Mouse (Mus musculus): ENCODE measurements at regions not wholly inside any gene's neighbourhood (a gene's known extent, or its start where the extent isn't known, plus 50 kb on each side); places are given as distances from the start of the nearest gene placed in this dataset.

- ATAC-seq (ENCODE audit: low FRiP score), result no peak
- H3K9ac ChIP-seq, result no peak overlapping the region
- H3K4me2 ChIP-seq, result no peak overlapping the region
- no peak overlapping the region for H3K27ac ChIP-seq
- no peaks in the 10 kb centered on the region for H3K27me3 ChIP-seq
- no peaks in the 10 kb centered on the region for H3K9me3 ChIP-seq
- WGBS, result 37% methylated on average over 6 of the region's 6 CpGs
- H3K4me1 ChIP-seq (replicated peaks), result peaks cover 24% of the 10 kb centered on the region
- H3K4me3 ChIP-seq, result no peak overlapping the region
- no peaks in the 10 kb centered on the region for H3K36me3 ChIP-seq
Measured at GRCm38 (mm10) chr13:97428163-97428562, 187.3 kb downstream of the Enc1 start.

- H3K9ac ChIP-seq, result no peak overlapping the region
- H3K27me3 ChIP-seq, result no peaks in the 10 kb centered on the region
- no peaks in the 10 kb centered on the region for H3K9me3 ChIP-seq
- H3K4me1 ChIP-seq (replicated peaks), result peaks cover 25% of the 10 kb centered on the region
- no peak for ATAC-seq (ENCODE audit: low FRiP score)
- H3K4me3 ChIP-seq, result no peak overlapping the region
- H3K4me2 ChIP-seq, result no peak overlapping the region
- 76% methylated on average over 4 of the region's 4 CpGs for WGBS
- H3K27ac ChIP-seq, result no peak overlapping the region
- no peaks in the 10 kb centered on the region for H3K36me3 ChIP-seq
Measured at GRCm38 (mm10) chr13:97427537-97427936, 186.6 kb downstream of the Enc1 start.

- Histone ChIP-seq H3K4me1 (replicated peaks) (peaks cover 25% of the 10 kb centered on the region), H3K36me3 (no peaks in the 10 kb centered on the region), H3K27me3 (no peaks in the 10 kb centered on the region), H3K4me2 (no peak overlapping the region), H3K27ac (no peak overlapping the region), H3K9ac (no peak overlapping the region), H3K9me3 (no peaks in the 10 kb centered on the region), H3K4me3 (no peak overlapping the region)
- no peak for ATAC-seq (ENCODE audit: low FRiP score)
- 84% methylated on average over 9 of the region's 9 CpGs for WGBS
Measured at GRCm38 (mm10) chr13:97425731-97426130, 184.8 kb downstream of the Enc1 start.

- Histone ChIP-seq H3K9me3 (no peaks in the 10 kb centered on the region), H3K36me3 (no peaks in the 10 kb centered on the region), H3K27ac (no peak overlapping the region), H3K27me3 (no peaks in the 10 kb centered on the region), H3K4me3 (no peak overlapping the region), H3K4me1 (replicated peaks) (peaks cover 25% of the 10 kb centered on the region), H3K4me2 (no peak overlapping the region), H3K9ac (no peak overlapping the region)
- no peak for ATAC-seq (ENCODE audit: low FRiP score)
- 46% methylated on average over 6 of the region's 6 CpGs for WGBS
Measured at GRCm38 (mm10) chr13:97423911-97424310, 183.0 kb downstream of the Enc1 start.

- no peaks in the 10 kb centered on the region for H3K36me3 ChIP-seq
- H3K9me3 ChIP-seq, result no peaks in the 10 kb centered on the region
- no peak overlapping the region for H3K4me2 ChIP-seq
- WGBS, result 71% methylated on average over 5 of the region's 5 CpGs
- H3K27me3 ChIP-seq, result no peaks in the 10 kb centered on the region
- H3K27ac ChIP-seq, result no peak overlapping the region
- H3K4me3 ChIP-seq, result no peak overlapping the region
- no peak for ATAC-seq (ENCODE audit: low FRiP score)
- no peak overlapping the region for H3K9ac ChIP-seq
- peaks cover 25% of the 10 kb centered on the region for H3K4me1 ChIP-seq (replicated peaks)
Measured at GRCm38 (mm10) chr13:97423298-97423817, 182.5 kb downstream of the Enc1 start.

- Histone ChIP-seq H3K27me3 (no peaks in the 10 kb centered on the region), H3K4me3 (no peak overlapping the region), H3K9me3 (no peaks in the 10 kb centered on the region), H3K4me1 (replicated peaks) (peaks cover 25% of the 10 kb centered on the region), H3K9ac (no peak overlapping the region), H3K4me2 (no peak overlapping the region), H3K27ac (no peak overlapping the region), H3K36me3 (no peaks in the 10 kb centered on the region)
- ATAC-seq (ENCODE audit: low FRiP score), result no peak
- 66% methylated on average over 7 of the region's 7 CpGs for WGBS
Measured at GRCm38 (mm10) chr13:97422897-97423296, 182.0 kb downstream of the Enc1 start.

GRCm38 (mm10) chr13:97421831-97422230 lies 180.9 kb downstream of the Enc1 start:
- ATAC-seq (ENCODE audit: low FRiP score), result no peak
- Histone ChIP-seq H3K27ac (no peak overlapping the region), H3K4me1 (replicated peaks) (peaks cover 25% of the 10 kb centered on the region), H3K4me3 (no peak overlapping the region), H3K9me3 (no peaks in the 10 kb centered on the region), H3K9ac (no peak overlapping the region), H3K4me2 (no peak overlapping the region), H3K27me3 (no peaks in the 10 kb centered on the region), H3K36me3 (no peaks in the 10 kb centered on the region)
- WGBS, result 99% methylated on average over 3 of the region's 3 CpGs

GRCm38 (mm10) chr13:97420773-97421172 lies 179.9 kb downstream of the Enc1 start:
- Histone ChIP-seq H3K27me3 (no peaks in the 10 kb centered on the region), H3K4me3 (no peak overlapping the region), H3K27ac (no peak overlapping the region), H3K9me3 (no peaks in the 10 kb centered on the region), H3K9ac (no peak overlapping the region), H3K4me1 (replicated peaks) (peaks cover 29% of the 10 kb centered on the region), H3K4me2 (no peak overlapping the region), H3K36me3 (no peaks in the 10 kb centered on the region)
- whole genome bisulfite sequencing, result 74% methylated on average over 3 of the region's 3 CpGs
- no peak for ATAC-seq (ENCODE audit: low FRiP score)

- Histone ChIP-seq H3K27me3 (no peaks in the 10 kb centered on the region), H3K4me2 (no peak overlapping the region), H3K27ac (no peak overlapping the region), H3K9ac (no peak overlapping the region), H3K36me3 (no peaks in the 10 kb centered on the region), H3K9me3 (no peaks in the 10 kb centered on the region), H3K4me1 (replicated peaks) (peaks cover 15% of the 10 kb centered on the region), H3K4me3 (no peak overlapping the region)
- ATAC-seq (ENCODE audit: low FRiP score), result no peak
- 76% methylated on average over 3 of the region's 3 CpGs for WGBS
Measured at GRCm38 (mm10) chr13:97419100-97419499, 178.2 kb downstream of the Enc1 start.

GRCm38 (mm10) chr13:97418681-97419080 lies 177.8 kb downstream of the Enc1 start:
- no peak for ATAC-seq (ENCODE audit: low FRiP score)
- no peak overlapping the region for H3K27ac ChIP-seq
- H3K9me3 ChIP-seq, result no peaks in the 10 kb centered on the region
- no peak overlapping the region for H3K4me3 ChIP-seq
- H3K27me3 ChIP-seq, result no peaks in the 10 kb centered on the region
- H3K4me2 ChIP-seq, result no peak overlapping the region
- peaks cover 11% of the 10 kb centered on the region; the same call in 1 of the 2 replicates for H3K4me1 ChIP-seq (replicated peaks)
- 71% methylated on average over 8 of the region's 8 CpGs for WGBS
- no peak overlapping the region for H3K9ac ChIP-seq
- no peaks in the 10 kb centered on the region for H3K36me3 ChIP-seq

- no peaks in the 10 kb centered on the region for H3K27me3 ChIP-seq
- no peak for ATAC-seq (ENCODE audit: low FRiP score)
- H3K4me2 ChIP-seq, result no peak overlapping the region
- H3K27ac ChIP-seq, result no peak overlapping the region
- H3K36me3 ChIP-seq, result no peaks in the 10 kb centered on the region
- H3K4me3 ChIP-seq, result no peak overlapping the region
- no peak overlapping the region for H3K9ac ChIP-seq
- WGBS, result 84% methylated on average over 6 of the region's 6 CpGs
- H3K4me1 ChIP-seq (replicated peaks), result peaks cover 7% of the 10 kb centered on the region; the same call in 1 of the 2 replicates
- no peaks in the 10 kb centered on the region for H3K9me3 ChIP-seq
Measured at GRCm38 (mm10) chr13:97418081-97418480, 177.2 kb downstream of the Enc1 start.

- Histone ChIP-seq H3K27me3 (no peaks in the 10 kb centered on the region), H3K36me3 (no peaks in the 10 kb centered on the region), H3K9ac (no peak overlapping the region), H3K4me1 (replicated peaks) (0 out of 2 replicates have a peak, but pooled peaks cover 4% of the 10 kb centered on the region), H3K4me2 (no peak overlapping the region), H3K9me3 (no peaks in the 10 kb centered on the region), H3K27ac (peak overlapping the region; percentile 66; the same call in 1 of the 2 replicates), H3K4me3 (no peak overlapping the region)
- WGBS, result 50% methylated on average over 10 of the region's 10 CpGs
- ATAC-seq (ENCODE audit: low FRiP score), result 0 out of 2 replicates have a peak, but pooled peaks have one; percentile 17
Measured at GRCm38 (mm10) chr13:97415927-97416709, 175.2 kb downstream of the Enc1 start.

- ATAC-seq (ENCODE audit: low FRiP score), result no peak
- 71% methylated on average over 2 of the region's 2 CpGs for WGBS
- H3K27ac ChIP-seq, result no peak overlapping the region
Measured at GRCm38 (mm10) chr13:97415381-97415780, 174.5 kb downstream of the Enc1 start.

More at GRCm38 (mm10) chr13:97415381-97415780, 174.5 kb downstream of the Enc1 start:
- no peak overlapping the region for H3K4me2 ChIP-seq
- no peaks in the 10 kb centered on the region for H3K36me3 ChIP-seq
- H3K4me1 ChIP-seq (replicated peaks), result peaks cover 10% of the 10 kb centered on the region; the same call in 1 of the 2 replicates
- no peak overlapping the region for H3K4me3 ChIP-seq
- no peaks in the 10 kb centered on the region for H3K9me3 ChIP-seq
- no peaks in the 10 kb centered on the region for H3K27me3 ChIP-seq
- no peak overlapping the region for H3K9ac ChIP-seq
